Mouse (Mus musculus) embryonic facial prominence, embryonic 14.5 days (tissue): ENCODE data around the gene Pex11b. TPM values are rescaled to one million over a fixed set of nuclear protein-coding genes. Genes with fewer than 3 reads are reported as not detected.

Experiments
- ATAC-seq: fragments of 200-750 bp; cut with Nextera tagmentation; 2 replicates; pipeline ENCODE4 v1.8.0; 2017; ENCODE audit warnings: low read depth, moderate number of reproducible peaks, moderate TSS enrichment
- DNase-seq: peaks from one replicate; pipeline ENCODE4 v3.0.0-alpha.2; 2015; ENCODE audit warnings: low spot score
- H3K27ac ChIP-seq: fragments of 300-500 bp; sonication (generic); replicated peaks from 2 replicates; pipeline ENCODE4 v1.5.1; 2014; ENCODE audit warnings: low read depth, mild to moderate bottlenecking, low read length, moderate library complexity
- H3K27me3 ChIP-seq: fragments of 300-500 bp; sonication (generic); replicated peaks from 2 replicates; pipeline ENCODE4 v1.6.1; 2014; ENCODE audit warnings: low read length; ENCODE audit not compliant: control insufficient read depth, insufficient read depth
- H3K36me3 ChIP-seq: fragments of 300-500 bp; sonication (generic); 2 replicates; pipeline ENCODE4 v1.6.1; 2014; ENCODE audit warnings: low read length, mixed read lengths; ENCODE audit not compliant: control insufficient read depth, insufficient read depth
- H3K4me1 ChIP-seq: fragments of 300-500 bp; sonication (generic); 2 replicates; pipeline ENCODE4 v1.6.1; 2014; ENCODE audit warnings: antibody characterized with exemption, low read length; ENCODE audit not compliant: control insufficient read depth, insufficient read depth
- H3K4me2 ChIP-seq: fragments of 300-500 bp; sonication (generic); 2 replicates; pipeline ENCODE4 v1.6.1; 2014; ENCODE audit warnings: low read depth, mild to moderate bottlenecking, low read length, moderate library complexity, mixed read lengths
- H3K4me3 ChIP-seq: fragments of 300-500 bp; sonication (generic); 2 replicates; pipeline ENCODE4 v1.5.1; 2014; ENCODE audit warnings: low read depth, mild to moderate bottlenecking, low read length
- H3K9ac ChIP-seq: fragments of 300-500 bp; sonication (generic); 2 replicates; pipeline ENCODE4 v1.6.1; 2014; ENCODE audit warnings: low read depth, mild to moderate bottlenecking, low read length, moderate library complexity, mixed read lengths
- H3K9me3 ChIP-seq: fragments of 300-500 bp; sonication (generic); 2 replicates; pipeline ENCODE4 v1.6.1; 2016; ENCODE audit warnings: low read length; ENCODE audit not compliant: control insufficient read depth
- WGBS: fragments of 180-500 bp; shearing (Covaris S2); extraction: QIAGEN DNeasy Blood & Tissue Kit; methylation state at CpG from one replicate; pipeline ENCODE4 v1.1.7; 2014; 5-methylcytosine and 5-hydroxymethylcytosine counted together
- polyA plus RNA-seq: library from polyadenylated mRNA; unstranded; fragments of >200 nt; fragmentation: Nextera tagmentation; extraction: Ambion mirVana; gene quantifications from 2 replicates; pipeline ENCODE4 v1.2.1, GENCODE M21; 2014

The Pex11b gene
- polyA plus RNA-seq, 1 experiment from 2014 or later: 51.6 TPM

DNA sequence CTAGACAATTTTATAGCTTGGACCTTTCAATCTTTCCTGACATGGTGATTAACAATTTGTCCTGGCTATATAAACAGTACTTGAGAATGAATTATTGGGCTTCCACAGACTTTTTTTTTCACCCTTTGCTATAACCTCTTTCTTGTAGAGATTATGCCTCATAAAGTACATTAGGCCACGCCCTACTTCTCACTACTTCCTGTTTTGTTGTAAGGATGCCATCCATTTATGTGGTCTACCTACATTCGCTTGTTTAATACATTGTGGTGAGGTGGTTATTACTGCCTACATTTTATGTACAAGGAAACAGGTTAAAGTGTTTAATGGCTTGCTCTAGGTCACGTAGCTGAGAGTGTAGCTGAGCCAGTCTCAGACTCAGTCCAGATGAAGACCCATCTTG is 40.0 kb downstream of the Pex11b start:
- Histone ChIP-seq H3K4me2 (no peak overlapping the region), H3K9me3 (no peaks in the 10 kb centered on the region), H3K4me3 (no peak overlapping the region), H3K9ac (no peak overlapping the region), H3K27ac (no peak overlapping the region), H3K27me3 (no peaks in the 10 kb centered on the region), H3K36me3 (no peaks in the 10 kb centered on the region), H3K4me1 (peaks cover 9% of the 10 kb centered on the region)
- 88% methylated on average over 3 of the region's 3 CpGs for whole genome bisulfite sequencing
- ATAC-seq: no peak
- DNase-seq: no peak

DNA sequence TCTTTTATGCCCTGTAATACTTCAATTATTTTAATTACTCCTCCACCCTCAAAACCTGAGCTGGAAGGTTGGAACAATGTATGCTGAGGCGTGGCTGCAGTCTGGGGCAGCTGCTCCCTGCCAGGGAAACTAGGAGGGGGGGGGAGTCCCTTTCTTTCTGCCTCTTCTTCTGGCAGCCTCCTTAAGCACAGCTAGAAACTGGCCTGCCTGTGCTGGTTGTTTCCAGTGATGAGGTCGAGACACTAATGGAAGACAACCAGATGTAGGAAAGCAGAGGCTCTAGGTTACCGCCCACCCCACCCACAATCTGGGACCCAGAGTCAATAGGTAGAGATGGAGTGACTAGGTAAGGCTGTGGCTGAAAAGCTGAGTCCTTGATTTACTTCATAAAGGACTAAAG is 40.5 kb downstream of the Pex11b start:
- no peak overlapping the region for H3K9ac ChIP-seq
- H3K4me1 ChIP-seq: peaks cover 9% of the 10 kb centered on the region
- ATAC-seq: peak; percentile 39; the same call in 1 of the 2 replicates
- no peak overlapping the region for H3K4me2 ChIP-seq
- H3K4me3 ChIP-seq: no peak overlapping the region
- H3K27me3 ChIP-seq: no peaks in the 10 kb centered on the region
- H3K27ac ChIP-seq: no peak overlapping the region
- H3K36me3 ChIP-seq: no peaks in the 10 kb centered on the region
- DNase-seq: peak; percentile 36
- no peaks in the 10 kb centered on the region for H3K9me3 ChIP-seq
- WGBS: 47% methylated on average over 3 of the region's 3 CpGs

DNA sequence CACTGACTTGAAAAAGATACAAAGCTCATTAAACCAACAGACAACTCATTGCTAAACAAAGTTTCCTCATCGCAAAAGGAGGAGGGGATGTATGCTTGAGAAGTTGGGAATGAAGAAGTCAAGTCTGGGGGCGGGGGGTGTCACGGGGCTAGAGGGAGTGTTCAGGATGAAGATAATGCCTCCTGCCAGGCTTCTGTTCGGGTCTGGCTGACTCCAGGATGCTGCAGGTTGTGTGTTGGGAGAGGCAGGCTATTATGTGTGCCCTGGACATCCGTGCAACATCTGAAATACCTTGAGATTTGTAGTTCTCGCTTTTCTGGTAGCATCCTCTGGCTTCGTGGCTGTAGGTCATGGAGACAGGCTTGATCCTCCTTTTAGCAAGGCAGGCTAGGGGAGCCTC is 43.3 kb downstream of the Pex11b start:
- Histone ChIP-seq H3K36me3 (no peaks in the 10 kb centered on the region), H3K4me1 (peaks cover 9% of the 10 kb centered on the region), H3K27ac (no peak overlapping the region), H3K4me3 (no peak overlapping the region), H3K9me3 (no peaks in the 10 kb centered on the region), H3K4me2 (no peak overlapping the region), H3K9ac (no peak overlapping the region), H3K27me3 (no peaks in the 10 kb centered on the region)
- ATAC-seq (no peak), DNase-seq (no peak)
- 64% methylated on average over 7 of the region's 7 CpGs for WGBS

DNA sequence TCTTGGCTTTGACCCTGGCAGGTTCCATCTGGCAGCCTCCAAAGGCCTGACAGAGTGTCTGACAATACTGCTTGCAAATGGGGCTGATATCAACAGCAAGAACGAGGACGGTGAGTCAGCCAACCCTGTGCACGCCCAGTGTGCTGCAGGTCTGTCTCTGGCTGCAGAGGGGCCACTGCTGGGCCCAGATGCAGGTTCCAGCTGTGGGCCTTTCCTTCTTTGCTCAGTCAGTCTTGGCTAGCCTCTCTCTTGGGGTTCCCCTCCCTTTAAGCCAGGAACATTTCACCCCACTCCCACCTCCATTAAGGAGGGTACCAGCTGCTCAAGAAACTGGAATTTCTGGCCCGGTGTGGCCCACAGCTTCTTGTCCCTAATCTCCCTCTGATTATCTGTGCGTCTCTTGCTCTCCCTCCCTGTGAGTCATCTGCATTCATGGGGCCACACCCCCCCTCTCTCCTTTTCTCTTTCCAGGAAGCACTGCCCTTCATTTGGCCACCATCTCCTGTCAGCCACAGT is 44.0 kb downstream of the Pex11b start:
- WGBS: 35% methylated on average over 5 of the region's 5 CpGs
- Histone ChIP-seq H3K36me3 (no peaks in the 10 kb centered on the region), H3K4me3 (no peak overlapping the region), H3K27me3 (no peaks in the 10 kb centered on the region; the same call in 1 of the 2 replicates), H3K4me1 (peaks cover 5% of the 10 kb centered on the region), H3K27ac (no peak overlapping the region), H3K9me3 (no peaks in the 10 kb centered on the region), H3K4me2 (no peak overlapping the region), H3K9ac (no peak overlapping the region)
- DNase-seq: peak; percentile 45
- no peak for ATAC-seq

DNA sequence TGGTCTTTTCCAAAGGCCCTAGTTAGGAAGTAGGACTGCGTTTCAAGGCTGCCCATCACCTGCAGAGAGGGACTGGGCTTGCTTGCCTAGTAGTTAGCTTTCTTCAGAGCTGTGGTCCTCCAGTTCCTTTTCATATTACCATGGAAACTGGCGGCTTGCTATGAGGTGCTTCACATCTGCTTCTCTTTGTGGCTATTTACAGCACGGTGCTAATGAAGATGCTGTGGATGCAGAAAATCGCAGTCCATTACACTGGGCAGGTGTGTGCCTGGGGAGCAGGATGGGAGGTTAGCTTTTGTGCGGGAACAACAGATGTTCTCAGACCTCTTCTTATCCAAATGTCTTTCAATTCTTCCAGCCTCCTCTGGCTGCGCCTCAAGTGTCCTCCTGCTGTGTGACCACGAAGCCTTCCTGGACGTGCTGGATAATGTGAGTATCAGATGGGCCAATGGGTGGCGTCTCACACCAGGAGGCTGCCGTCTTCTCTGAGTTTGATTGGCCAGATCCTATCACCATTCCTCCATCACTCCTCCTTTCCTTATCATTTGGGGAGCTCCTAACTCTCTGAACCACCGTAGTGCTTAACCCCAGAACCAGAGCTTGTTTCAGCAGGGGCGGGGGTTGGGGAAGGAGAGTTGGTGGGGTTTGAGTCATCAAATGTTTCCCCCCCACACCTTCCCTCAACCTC is 45.2 kb downstream of the Pex11b start:
- 28% methylated on average over 12 of the region's 12 CpGs for WGBS

DNA sequence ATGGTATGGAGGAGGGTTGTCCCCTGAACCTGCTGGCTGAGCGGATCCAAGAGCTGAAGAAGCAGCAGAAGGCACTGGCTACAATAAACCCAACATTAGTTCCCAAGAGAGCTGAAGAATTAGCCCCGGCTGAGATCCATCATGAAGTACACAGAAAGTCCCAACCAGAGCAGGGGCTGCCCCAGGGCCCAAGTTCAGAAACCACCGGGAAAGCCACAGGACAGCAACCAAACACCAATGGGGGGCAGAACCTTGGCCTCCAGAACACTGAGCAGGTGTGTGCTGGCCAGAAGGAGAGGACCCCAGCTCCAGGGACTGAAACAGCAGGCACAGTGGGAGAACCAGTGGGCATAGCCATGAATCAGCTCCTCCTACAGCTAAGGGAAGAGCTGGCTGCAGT is 48.3 kb downstream of the Pex11b start:
- Histone ChIP-seq H3K36me3 (no peaks in the 10 kb centered on the region), H3K27ac (no peak overlapping the region), H3K4me2 (no peak overlapping the region), H3K4me1 (no peaks in the 10 kb centered on the region), H3K4me3 (no peak overlapping the region), H3K27me3 (no peaks in the 10 kb centered on the region; the same call in 1 of the 2 replicates), H3K9ac (no peak overlapping the region), H3K9me3 (no peaks in the 10 kb centered on the region)
- ATAC-seq: no peak
- WGBS: 81% methylated on average over 3 of the region's 3 CpGs
- DNase-seq: no peak

More for the DNA sequence above, 45.2 kb downstream of the Pex11b start:
- Histone ChIP-seq H3K27me3 (no peaks in the 10 kb centered on the region; the same call in 1 of the 2 replicates), H3K4me1 (no peaks in the 10 kb centered on the region), H3K4me3 (no peak overlapping the region), H3K36me3 (no peaks in the 10 kb centered on the region), H3K4me2 (no peak overlapping the region), H3K9ac (no peak overlapping the region), H3K9me3 (no peaks in the 10 kb centered on the region), H3K27ac (no peak overlapping the region)
- DNase-seq (no peak), ATAC-seq (no peak)

DNA sequence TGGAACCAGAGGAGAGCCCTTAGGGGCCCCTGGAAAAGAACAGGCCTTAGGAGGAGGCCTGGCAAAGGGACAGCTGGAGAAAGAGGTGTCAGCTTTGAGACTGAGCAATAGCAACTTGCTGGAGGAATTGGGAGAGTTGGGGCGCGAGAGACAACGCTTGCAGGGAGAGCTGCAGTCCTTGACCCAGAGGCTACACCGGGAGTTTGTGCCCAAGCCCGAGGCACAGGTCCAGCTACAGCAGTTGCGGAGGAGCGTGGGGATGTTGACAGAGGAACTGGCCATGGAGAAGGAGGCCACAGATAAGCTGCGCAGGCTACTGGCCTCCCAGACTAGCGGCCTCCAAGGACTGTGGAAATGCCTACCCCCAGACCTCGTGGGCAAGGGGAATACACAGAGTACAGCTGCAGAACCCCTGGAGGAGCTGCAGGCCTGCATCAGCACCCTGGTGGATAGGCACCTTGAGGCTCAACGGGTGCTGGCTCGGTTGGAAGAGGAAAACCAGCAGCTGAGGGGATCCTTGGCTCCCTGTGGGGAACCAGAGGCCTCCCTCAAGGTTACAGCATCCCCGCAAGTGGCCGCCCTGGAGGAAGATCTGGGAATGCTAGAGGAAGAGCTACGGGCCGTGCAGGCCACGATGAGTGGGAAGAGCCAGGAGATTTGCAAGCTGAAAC is 49.1 kb downstream of the Pex11b start:
- Histone ChIP-seq H3K36me3 (no peaks in the 10 kb centered on the region), H3K4me2 (peak overlapping the region; percentile 54), H3K27me3 (no peaks in the 10 kb centered on the region; the same call in 1 of the 2 replicates), H3K4me1 (no peaks in the 10 kb centered on the region), H3K9ac (peak overlapping the region; percentile 54), H3K27ac (no peak overlapping the region), H3K9me3 (no peaks in the 10 kb centered on the region), H3K4me3 (peak overlapping the region; percentile 30; the same call in 1 of the 2 replicates)
- WGBS: 65% methylated on average over 17 of the region's 17 CpGs
- DNase-seq: no peak
- no peak for ATAC-seq

DNA sequence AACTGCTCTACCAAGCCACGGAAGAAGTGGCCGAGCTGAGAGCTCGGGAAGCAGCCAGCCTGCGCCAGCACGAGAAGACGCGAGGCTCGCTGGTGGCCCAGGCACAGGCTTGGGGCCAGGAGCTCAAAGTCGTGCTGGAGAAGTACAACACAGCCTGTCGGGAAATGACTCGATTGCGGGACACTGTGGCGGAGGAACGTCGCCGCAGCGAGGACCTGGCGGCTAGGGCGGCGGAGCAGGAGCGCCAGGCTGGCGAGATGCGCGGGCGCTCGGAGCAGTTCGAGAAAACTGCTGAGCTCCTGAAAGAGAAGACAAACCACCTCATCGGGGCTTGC is 49.6 kb downstream of the Pex11b start:
- Histone ChIP-seq H3K27me3 (no peaks in the 10 kb centered on the region; the same call in 1 of the 2 replicates), H3K4me3 (peak overlapping the region; percentile 30), H3K27ac (no peak overlapping the region), H3K4me1 (no peaks in the 10 kb centered on the region), H3K4me2 (peak overlapping the region; percentile 54), H3K9ac (peak overlapping the region; percentile 54), H3K9me3 (no peaks in the 10 kb centered on the region), H3K36me3 (no peaks in the 10 kb centered on the region)
- DNase-seq (no peak), ATAC-seq (no peak)
- WGBS: 31% methylated on average over 28 of the region's 28 CpGs
